Mouse (Mus musculus): Measurements from ENCODE around the gene Tepp.

DNA sequence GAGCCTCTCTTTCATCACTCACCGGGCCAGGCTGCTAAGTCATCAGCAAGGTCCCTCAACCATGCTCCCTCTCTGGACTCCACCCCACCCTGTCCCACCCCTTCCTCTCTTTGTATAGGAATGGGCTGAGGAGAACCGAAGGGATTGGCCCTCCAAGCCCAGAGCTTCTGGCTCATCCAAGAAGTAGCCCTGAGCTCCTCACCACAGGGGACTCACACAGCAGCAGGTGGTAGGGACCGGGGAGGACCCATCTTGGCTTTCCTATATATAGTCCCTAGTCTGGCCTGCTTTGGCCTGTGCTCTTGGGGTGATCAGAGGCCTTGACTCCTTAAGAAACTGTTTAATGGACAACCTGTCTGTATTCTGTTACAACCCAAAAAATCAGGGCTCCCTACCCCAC is 64.1 kb downstream of the Tepp start:
- TF ChIP-seq CTCF (IDR thresholded peaks at IDR 0.05; ENCODE audit: extremely low read depth, insufficient read depth, low read length): no peak
- no peak for TF ChIP-seq POLR2A (IDR thresholded peaks at IDR 0.05; ENCODE audit: extremely low read depth, insufficient read depth, low read length)

Data from cortical plate, adult 2 months (tissue).